Mouse (Mus musculus): Measurements from ENCODE around the gene Ntsr2. TPM values are rescaled to one million over a fixed set of nuclear protein-coding genes. Genes with fewer than 3 reads are reported as not detected.
"Not testable (repeated sequence)": the region's sequence is repeated elsewhere in the genome, so short reads cannot be mapped to it uniquely, and the experiment has no call there.

The Ntsr2 gene
- total RNA-seq, 2 experiments from 2014 or later = 2.2 to 4.2 TPM

GRCm38 (mm10) chr12:16656906-16657875 lies 4.0 kb downstream of the Ntsr2 start:
- DNase-seq = no peak
- H3K4me3 ChIP-seq = no peak overlapping the region
- intact Hi-C loops (cut with DNase I) = no loop called here
- TF ChIP-seq CTCF (IDR thresholded peaks at IDR 0.05) = peak; percentile 51
- peak overlapping the region; percentile 43; the same call in 1 of the 2 replicates for H3K27ac ChIP-seq

- intact Hi-C loops (cut with DNase I) = no loop called here
- Histone ChIP-seq H3K27ac (no peak overlapping the region), H3K4me3 (no peak overlapping the region)
- DNase-seq = no peak
- no peak for TF ChIP-seq CTCF (IDR thresholded peaks at IDR 0.05)
Observed at GRCm38 (mm10) chr12:16661459-16661858, 8.3 kb downstream of the Ntsr2 start.

GRCm38 (mm10) chr12:16661936-16662335 lies 8.8 kb downstream of the Ntsr2 start:
- TF ChIP-seq CTCF (IDR thresholded peaks at IDR 0.05) = no peak

GRCm38 (mm10) chr12:16662955-16663585 lies 9.9 kb downstream of the Ntsr2 start:
- Histone ChIP-seq H3K4me3 (no peak overlapping the region), H3K27ac (no peak overlapping the region)
- intact Hi-C loops (cut with DNase I) = loop anchor here (2.0 kb wide), 2 partner anchors 92 to 142 kb away; no protein-coding TSS in a partner anchor
- DNase-seq = no peak
- peak; percentile 55 for TF ChIP-seq CTCF (IDR thresholded peaks at IDR 0.05)

More at GRCm38 (mm10) chr12:16661936-16662335, 8.8 kb downstream of the Ntsr2 start:
- Histone ChIP-seq H3K27ac (no peak overlapping the region), H3K4me3 (no peak overlapping the region)
- intact Hi-C loops (cut with DNase I) = loop anchor here (2.0 kb wide), 2 partner anchors 93 to 143 kb away; no protein-coding TSS in a partner anchor
- DNase-seq = no peak

GRCm38 (mm10) chr12:16665022-16665421 lies 11.8 kb downstream of the Ntsr2 start:
- H3K27ac ChIP-seq = no peak overlapping the region
- DNase-seq = no peak
- no peak for TF ChIP-seq CTCF (IDR thresholded peaks at IDR 0.05)
- intact Hi-C loops (cut with DNase I) = no loop called here
- no peak overlapping the region for H3K4me3 ChIP-seq

GRCm38 (mm10) chr12:16669176-16669575 lies 16.0 kb downstream of the Ntsr2 start:
- intact Hi-C loops (cut with DNase I) = no loop called here
- DNase-seq = no peak
- no peak overlapping the region for H3K27ac ChIP-seq
- TF ChIP-seq CTCF (IDR thresholded peaks at IDR 0.05) = no peak
- H3K4me3 ChIP-seq = no peak overlapping the region

- intact Hi-C loops (cut with DNase I) = no loop called here
- no peak for DNase-seq
- H3K4me3 ChIP-seq = no peak overlapping the region
- TF ChIP-seq CTCF (IDR thresholded peaks at IDR 0.05) = no peak
- no peak overlapping the region for H3K27ac ChIP-seq
Observed at GRCm38 (mm10) chr12:16672246-16672645, 19.1 kb downstream of the Ntsr2 start.

- intact Hi-C loops (cut with DNase I) = no loop called here
- H3K4me3 ChIP-seq = no peak overlapping the region
- DNase-seq = no peak
- H3K27ac ChIP-seq = no peak overlapping the region
- no peak for TF ChIP-seq CTCF (IDR thresholded peaks at IDR 0.05)
Observed at GRCm38 (mm10) chr12:16690631-16691030, 37.4 kb downstream of the Ntsr2 start.

GRCm38 (mm10) chr12:16694783-16695182 lies 41.6 kb downstream of the Ntsr2 start:
- no peak overlapping the region for H3K27ac ChIP-seq

GRCm38 (mm10) chr12:16695252-16695651 lies 42.1 kb downstream of the Ntsr2 start:
- DNase-seq; H3K4me3 ChIP-seq; intact Hi-C loops (cut with DNase I); H3K27ac ChIP-seq: not testable (repeated sequence)

More at GRCm38 (mm10) chr12:16694783-16695182, 41.6 kb downstream of the Ntsr2 start:
- intact Hi-C loops (cut with DNase I) = no loop called here
- no peak for TF ChIP-seq CTCF (IDR thresholded peaks at IDR 0.05)
- no peak overlapping the region for H3K4me3 ChIP-seq
- no peak for DNase-seq

- H3K27ac ChIP-seq = no peak overlapping the region
- no peak for DNase-seq
- intact Hi-C loops (cut with DNase I) = no loop called here
- TF ChIP-seq CTCF (IDR thresholded peaks at IDR 0.05) = no peak
- no peak overlapping the region for H3K4me3 ChIP-seq
Observed at GRCm38 (mm10) chr12:16696146-16696545, 43.0 kb downstream of the Ntsr2 start.

GRCm38 (mm10) chr12:16698691-16699090 lies 45.5 kb downstream of the Ntsr2 start:
- H3K4me3 ChIP-seq = no peak overlapping the region
- intact Hi-C loops (cut with DNase I) = no loop called here
- H3K27ac ChIP-seq = peak overlapping the region; percentile 88
- peak; percentile 67 for DNase-seq
- TF ChIP-seq CTCF (IDR thresholded peaks at IDR 0.05) = no peak

Other genes with a start within 250 kb of the Ntsr2 start
- gene Lpin1, start 42.4 kb upstream of the Ntsr2 start, total RNA-seq (2021) = 100 to 1,000 TPM; 279 to 395 TPM
- 1 to 10 TPM in 1 of 2 experiments, under 1 TPM in 1; 0.38 to 2.3 TPM for gene Greb1, start 147.5 kb downstream of the Ntsr2 start, total RNA-seq (2021)
- gene E2f6, start 157.6 kb downstream of the Ntsr2 start, total RNA-seq (2021) = 100 to 1,000 TPM; 139 to 159 TPM
- 100 to 1,000 TPM in 1 of 2 experiments, 10 to 100 TPM in 1; 86.0 to 103 TPM for gene Rock2, start 241.5 kb downstream of the Ntsr2 start, total RNA-seq (2021)

Data from gastrocnemius, adult 2 months (tissue).